Mouse (Mus musculus): ENCODE results near the gene Cflar. TPM values are rescaled to one million over a fixed set of nuclear protein-coding genes. Genes with fewer than 3 reads are reported as not detected.

Gene Cflar
- total and polyA plus RNA-seq, 2 experiments from 2014 or later: 15.3 to 15.8 TPM

GRCm38 (mm10) chr1:58734043-58734920, 23.0 kb downstream of the Cflar start:
- Histone ChIP-seq H3K27ac (ENCODE audit: low read depth, low read length) (no peak overlapping the region), H3K9ac (replicated peaks; ENCODE audit: low read length, poor library complexity, severe bottlenecking) (no peak overlapping the region), H3K27me3 (ENCODE audit: insufficient read depth, low read length) (no peaks in the 10 kb centered on the region), H3K36me3 (ENCODE audit: insufficient read depth, low read length) (peaks cover 4% of the 10 kb centered on the region; the same call in 1 of the 2 replicates), H3K4me3 (ENCODE audit: low read depth, low read length) (no peak overlapping the region), H3K4me2 (ENCODE audit: low read depth, low read length, poor library complexity, severe bottlenecking) (no peak overlapping the region), H3K9me3 (ENCODE audit: low read length) (no peaks in the 10 kb centered on the region), H3K4me1 (ENCODE audit: insufficient read depth, low read length) (no peaks in the 10 kb centered on the region)
- WGBS: 95% methylated on average over 11 of the region's 11 CpGs
- DNase-seq (ENCODE audit: low spot score) (no peak), ATAC-seq (ENCODE audit: low FRiP score) (no peak)
- TF ChIP-seq CTCF (IDR thresholded peaks at IDR 0.05): no peak

- no peak overlapping the region for H3K4me3 ChIP-seq (ENCODE audit: low read depth, low read length)
- TF ChIP-seq CTCF (IDR thresholded peaks at IDR 0.05): no peak
- no peak overlapping the region for H3K9ac ChIP-seq (replicated peaks; ENCODE audit: low read length, poor library complexity, severe bottlenecking)
- no peaks in the 10 kb centered on the region for H3K9me3 ChIP-seq (ENCODE audit: low read length)
- ATAC-seq (ENCODE audit: low FRiP score) (no peak), DNase-seq (ENCODE audit: low spot score) (no peak)
- H3K4me1 ChIP-seq (ENCODE audit: insufficient read depth, low read length): no peaks in the 10 kb centered on the region
- H3K36me3 ChIP-seq (ENCODE audit: insufficient read depth, low read length): peaks cover 4% of the 10 kb centered on the region; the same call in 1 of the 2 replicates
- H3K27ac ChIP-seq (ENCODE audit: low read depth, low read length): no peak overlapping the region
- WGBS: 94% methylated on average over 7 of the region's 7 CpGs
- no peaks in the 10 kb centered on the region for H3K27me3 ChIP-seq (ENCODE audit: insufficient read depth, low read length)
- H3K4me2 ChIP-seq (ENCODE audit: low read depth, low read length, poor library complexity, severe bottlenecking): no peak overlapping the region
Observed at GRCm38 (mm10) chr1:58735962-58736361, 24.7 kb downstream of the Cflar start.

GRCm38 (mm10) chr1:58736968-58737367, 25.7 kb downstream of the Cflar start:
- Histone ChIP-seq H3K9ac (replicated peaks; ENCODE audit: low read length, poor library complexity, severe bottlenecking) (no peak overlapping the region), H3K9me3 (ENCODE audit: low read length) (no peaks in the 10 kb centered on the region), H3K4me1 (ENCODE audit: insufficient read depth, low read length) (no peaks in the 10 kb centered on the region), H3K4me2 (ENCODE audit: low read depth, low read length, poor library complexity, severe bottlenecking) (no peak overlapping the region), H3K4me3 (ENCODE audit: low read depth, low read length) (no peak overlapping the region), H3K27ac (ENCODE audit: low read depth, low read length) (no peak overlapping the region), H3K27me3 (ENCODE audit: insufficient read depth, low read length) (no peaks in the 10 kb centered on the region), H3K36me3 (ENCODE audit: insufficient read depth, low read length) (peaks cover 7% of the 10 kb centered on the region; the same call in 1 of the 2 replicates)
- TF ChIP-seq CTCF (IDR thresholded peaks at IDR 0.05): no peak
- no peak for DNase-seq (ENCODE audit: low spot score)
- no peak for ATAC-seq (ENCODE audit: low FRiP score)
- WGBS: 96% methylated on average over 22 of the region's 22 CpGs

GRCm38 (mm10) chr1:58739529-58739928, 28.2 kb downstream of the Cflar start:
- 94% methylated on average over 7 of the region's 7 CpGs for WGBS
- Histone ChIP-seq H3K4me1 (ENCODE audit: insufficient read depth, low read length) (no peaks in the 10 kb centered on the region), H3K4me2 (ENCODE audit: low read depth, low read length, poor library complexity, severe bottlenecking) (no peak overlapping the region), H3K27me3 (ENCODE audit: insufficient read depth, low read length) (no peaks in the 10 kb centered on the region), H3K9ac (replicated peaks; ENCODE audit: low read length, poor library complexity, severe bottlenecking) (no peak overlapping the region), H3K27ac (ENCODE audit: low read depth, low read length) (no peak overlapping the region), H3K36me3 (ENCODE audit: insufficient read depth, low read length) (peaks cover 13% of the 10 kb centered on the region), H3K4me3 (ENCODE audit: low read depth, low read length) (no peak overlapping the region), H3K9me3 (ENCODE audit: low read length) (no peaks in the 10 kb centered on the region)
- no peak for TF ChIP-seq CTCF (IDR thresholded peaks at IDR 0.05)
- no peak for DNase-seq (ENCODE audit: low spot score)
- ATAC-seq (ENCODE audit: low FRiP score): no peak

DNA sequence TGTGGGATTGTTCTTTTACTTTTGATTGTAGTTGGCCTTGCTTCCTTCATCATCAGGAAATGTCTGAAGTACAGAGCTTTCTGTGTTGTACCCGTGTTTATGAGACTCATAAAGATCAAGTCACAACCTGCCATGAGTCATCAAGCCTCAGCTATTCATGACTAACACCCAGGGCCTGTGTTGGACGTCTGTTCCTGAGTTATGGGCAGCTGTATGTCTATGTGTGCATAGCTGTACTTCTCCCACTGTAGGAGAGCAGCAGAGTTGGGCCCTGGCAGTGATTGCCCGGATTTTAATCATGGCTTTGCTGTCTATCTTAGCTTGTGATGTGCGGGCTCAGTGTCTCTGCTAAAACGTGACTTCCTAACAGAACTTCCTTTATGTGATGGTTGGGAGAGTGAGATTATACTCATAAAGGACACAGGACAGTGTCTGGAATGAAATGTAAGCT, 31.3 kb downstream of the Cflar start:
- no peak overlapping the region for H3K9ac ChIP-seq (replicated peaks; ENCODE audit: low read length, poor library complexity, severe bottlenecking)
- no peak for TF ChIP-seq CTCF (IDR thresholded peaks at IDR 0.05)
- WGBS: 89% methylated on average over 5 of the region's 5 CpGs
- H3K27me3 ChIP-seq (ENCODE audit: insufficient read depth, low read length): no peaks in the 10 kb centered on the region
- no peaks in the 10 kb centered on the region for H3K9me3 ChIP-seq (ENCODE audit: low read length)
- ATAC-seq (ENCODE audit: low FRiP score): no peak
- peaks cover 10% of the 10 kb centered on the region; the same call in 1 of the 2 replicates for H3K36me3 ChIP-seq (ENCODE audit: insufficient read depth, low read length)
- no peak overlapping the region for H3K27ac ChIP-seq (ENCODE audit: low read depth, low read length)
- H3K4me3 ChIP-seq (ENCODE audit: low read depth, low read length): no peak overlapping the region
- DNase-seq (ENCODE audit: low spot score): no peak
- no peak overlapping the region for H3K4me2 ChIP-seq (ENCODE audit: low read depth, low read length, poor library complexity, severe bottlenecking)
- no peaks in the 10 kb centered on the region for H3K4me1 ChIP-seq (ENCODE audit: insufficient read depth, low read length)

DNA sequence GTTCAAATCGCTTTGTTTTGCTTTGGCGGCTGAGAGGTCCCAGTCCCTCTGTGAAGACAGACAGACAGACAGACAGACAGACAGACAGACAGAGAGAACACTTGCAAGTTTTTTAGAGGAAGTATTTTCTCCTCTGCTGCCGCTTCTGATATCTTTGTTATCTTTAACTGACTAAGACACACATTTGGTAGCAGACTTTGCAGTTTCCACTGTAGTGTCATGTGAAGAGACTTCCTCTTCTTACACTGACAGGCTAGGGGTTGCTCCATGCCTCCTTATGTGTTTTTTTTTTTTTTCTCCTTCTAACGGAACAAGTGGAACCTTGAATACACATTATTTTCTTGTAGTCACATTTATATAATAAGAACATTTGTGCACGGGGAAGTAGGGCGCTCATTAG, 31.9 kb downstream of the Cflar start:
- Histone ChIP-seq H3K27ac (ENCODE audit: low read depth, low read length) (no peak overlapping the region), H3K9me3 (ENCODE audit: low read length) (no peaks in the 10 kb centered on the region), H3K4me3 (ENCODE audit: low read depth, low read length) (no peak overlapping the region), H3K36me3 (ENCODE audit: insufficient read depth, low read length) (peaks cover 10% of the 10 kb centered on the region; the same call in 1 of the 2 replicates), H3K9ac (replicated peaks; ENCODE audit: low read length, poor library complexity, severe bottlenecking) (no peak overlapping the region), H3K4me2 (ENCODE audit: low read depth, low read length, poor library complexity, severe bottlenecking) (no peak overlapping the region), H3K4me1 (ENCODE audit: insufficient read depth, low read length) (no peaks in the 10 kb centered on the region), H3K27me3 (ENCODE audit: insufficient read depth, low read length) (no peaks in the 10 kb centered on the region)
- TF ChIP-seq CTCF (IDR thresholded peaks at IDR 0.05): no peak
- ATAC-seq (ENCODE audit: low FRiP score) (no peak), DNase-seq (ENCODE audit: low spot score) (no peak)
- 95% methylated on average over 6 of the region's 6 CpGs for WGBS

Data from midbrain, postnatal 0 days (tissue).